ENCODE assay signal across 8 mouse cellular contexts in genomic region chr6:97179367-97179828, GRCm38 (mm10). TPM values are rescaled to one million over a fixed set of nuclear protein-coding genes. Genes with fewer than 3 reads are reported as not detected.
DNase-seq lines count a peak whose midpoint lies in the region; ATAC-seq and TF ChIP-seq lines count a peak whose summit lies in the region.

No protein-coding gene starts in this region.

- no peaks in the 10 kb centered on the region for H3K27me3 ChIP-seq in heart, embryonic 15.5 days
- no peaks in the 10 kb centered on the region for H3K27me3 ChIP-seq in forebrain, embryonic 12.5 days
- H3K27me3 ChIP-seq in limb, embryonic 15.5 days, result no peaks in the 10 kb centered on the region

- ATAC-seq in heart, embryonic 15.5 days (replicated peaks; ENCODE audit: insufficient number of reproducible peaks, insufficient read depth, low FRiP score, low read depth), result peak; percentile 40
- ATAC-seq in forebrain, embryonic 12.5 days (ENCODE audit: low FRiP score), result no peak; the same call in 1 of the 2 replicates
- peak; percentile 66 for ATAC-seq in limb, embryonic 15.5 days (ENCODE audit: insufficient number of reproducible peaks, low FRiP score, low TSS enrichment, low read depth)

- no peaks in the 10 kb centered on the region for H3K9me3 ChIP-seq in heart, embryonic 15.5 days (replicated peaks)
- H3K9me3 ChIP-seq in forebrain, embryonic 12.5 days, result no peaks in the 10 kb centered on the region
- no peaks in the 10 kb centered on the region for H3K9me3 ChIP-seq in limb, embryonic 15.5 days

- no peak for DNase-seq in heart, adult 8-10 months (ENCODE audit: low spot score)
- DNase-seq in MEL-GATA-1-ER (ENCODE audit: extremely low read depth, low read depth), result peak; percentile 65
- DNase-seq in thymus, postnatal 25 days, result no peak
- no peak for DNase-seq in gastrocnemius, adult 18-20 months (ENCODE audit: low spot score)

- peak overlapping the region; percentile 96 for H3K27ac ChIP-seq in heart, embryonic 15.5 days
- peak overlapping the region; percentile 92 for H3K27ac ChIP-seq in forebrain, embryonic 12.5 days
- peak overlapping the region; percentile 93 for H3K27ac ChIP-seq in limb, embryonic 15.5 days
- peak overlapping the region; percentile 83 for H3K27ac ChIP-seq in olfactory bulb, adult 2 months (ENCODE audit: insufficient read depth, low read depth, low read length)

- TF ChIP-seq CTCF in olfactory bulb, adult 2 months (IDR thresholded peaks at IDR 0.05; ENCODE audit: insufficient read depth, low read depth, low read length), result no peak

- H3K4me1 ChIP-seq in heart, embryonic 15.5 days (replicated peaks), result peaks cover 26% of the 10 kb centered on the region
- H3K4me1 ChIP-seq in forebrain, embryonic 12.5 days, result peaks cover 16% of the 10 kb centered on the region
- peaks cover 15% of the 10 kb centered on the region for H3K4me1 ChIP-seq in limb, embryonic 15.5 days
- peaks cover 4% of the 10 kb centered on the region; the same call in 1 of the 2 replicates for H3K4me1 ChIP-seq in olfactory bulb, adult 2 months (ENCODE audit: control insufficient read depth, insufficient read depth, low read length)

- peak overlapping the region; percentile 98 for H3K4me3 ChIP-seq in heart, embryonic 15.5 days
- peak overlapping the region; percentile 78 for H3K4me3 ChIP-seq in forebrain, embryonic 12.5 days (replicated peaks)
- peak overlapping the region; percentile 92 for H3K4me3 ChIP-seq in limb, embryonic 15.5 days
- peak overlapping the region; percentile 79 for H3K4me3 ChIP-seq in olfactory bulb, adult 2 months (ENCODE audit: insufficient read depth, low read depth, low read length)

- no peak for TF ChIP-seq POLR2A in olfactory bulb, adult 2 months (IDR thresholded peaks at IDR 0.05; ENCODE audit: insufficient read depth, low read depth, low read length)

- 4% methylated on average over 11 of the region's 11 CpGs for WGBS in heart, embryonic 15.5 days
- 13% methylated on average over 11 of the region's 11 CpGs for WGBS in forebrain, embryonic 12.5 days
- 5% methylated on average over 11 of the region's 11 CpGs for WGBS in limb, embryonic 15.5 days
- 4% methylated on average over 11 of the region's 11 CpGs for WGBS in olfactory bulb, adult 2 months

- H3K36me3 ChIP-seq in heart, embryonic 15.5 days, result peaks cover 20% of the 10 kb centered on the region
- peaks cover 15% of the 10 kb centered on the region for H3K36me3 ChIP-seq in forebrain, embryonic 12.5 days (replicated peaks)
- H3K36me3 ChIP-seq in limb, embryonic 15.5 days, result peaks cover 17% of the 10 kb centered on the region; the same call in 1 of the 2 replicates

- peak overlapping the region; percentile 78 for H3K4me2 ChIP-seq in heart, embryonic 15.5 days
- H3K4me2 ChIP-seq in forebrain, embryonic 12.5 days, result peak overlapping the region; percentile 57
- peak overlapping the region; percentile 59 for H3K4me2 ChIP-seq in limb, embryonic 15.5 days

- peak overlapping the region; percentile 98 for H3K9ac ChIP-seq in heart, embryonic 15.5 days
- peak overlapping the region; percentile 84 for H3K9ac ChIP-seq in forebrain, embryonic 12.5 days
- peak overlapping the region; percentile 89 for H3K9ac ChIP-seq in limb, embryonic 15.5 days

RNA-seq across cellular contexts. Expression of gene Tmf1, which starts 0.5 kb away (rescaled TPM):
- polyA plus RNA-seq in heart, embryonic 15.5 days (2015; fragmentation: Nextera tagmentation; extraction: Ambion mirVana), result 21.3 and 24.8 TPM in 2 replicates
- 10 to 100 TPM; 36.6 to 42.0 (median 41.6) TPM for total RNA-seq in heart, adult 8-10 months (2022)
- 30.5 and 33.5 TPM in 2 replicates for polyA plus RNA-seq in forebrain, embryonic 12.5 days (2016; fragmentation: Nextera tagmentation; extraction: Ambion mirVana)
- polyA plus RNA-seq in limb, embryonic 15.5 days (2015; fragmentation: Nextera tagmentation; extraction: Ambion mirVana), result 38.5 and 40.3 TPM in 2 replicates
- polyA plus RNA-seq in olfactory bulb, adult 2 months (2012; ENCODE audit: insufficient read depth, insufficient read length, low replicate concordance, missing spikeins), result not detected in 2 replicates
- total RNA-seq in gastrocnemius, adult 18-20 months (2021), result 10 to 100 TPM; 54.6 to 55.4 TPM

RNA-seq across cellular contexts. Expression of gene Uba3, which starts 26.0 kb away (rescaled TPM):
- 64.0 and 66.2 TPM in 2 replicates for polyA plus RNA-seq in heart, embryonic 15.5 days (2015; fragmentation: Nextera tagmentation; extraction: Ambion mirVana)
- 10 to 100 TPM; 50.7 to 59.2 (median 54.2) TPM for total RNA-seq in heart, adult 8-10 months (2022)
- 94.7 and 95.1 TPM in 2 replicates for polyA plus RNA-seq in forebrain, embryonic 12.5 days (2016; fragmentation: Nextera tagmentation; extraction: Ambion mirVana)
- polyA plus RNA-seq in limb, embryonic 15.5 days (2015; fragmentation: Nextera tagmentation; extraction: Ambion mirVana), result 77.0 and 81.4 TPM in 2 replicates
- not detected in 2 replicates for polyA plus RNA-seq in olfactory bulb, adult 2 months (2012; ENCODE audit: insufficient read depth, insufficient read length, low replicate concordance, missing spikeins)
- 10 to 100 TPM; 30.3 to 39.0 TPM for total RNA-seq in gastrocnemius, adult 18-20 months (2021)

RNA-seq across cellular contexts. Expression of gene Eogt, which starts 30.4 kb away (rescaled TPM):
- 13.2 and 14.4 TPM in 2 replicates for polyA plus RNA-seq in heart, embryonic 15.5 days (2015; fragmentation: Nextera tagmentation; extraction: Ambion mirVana)
- 10 to 100 TPM; 11.2 to 13.1 (median 12.1) TPM for total RNA-seq in heart, adult 8-10 months (2022)
- 8.0 and 8.1 TPM in 2 replicates for polyA plus RNA-seq in forebrain, embryonic 12.5 days (2016; fragmentation: Nextera tagmentation; extraction: Ambion mirVana)
- 14.9 TPM in 2 replicates for polyA plus RNA-seq in limb, embryonic 15.5 days (2015; fragmentation: Nextera tagmentation; extraction: Ambion mirVana)
- not detected in 2 replicates for polyA plus RNA-seq in olfactory bulb, adult 2 months (2012; ENCODE audit: insufficient read depth, insufficient read length, low replicate concordance, missing spikeins)
- total RNA-seq in gastrocnemius, adult 18-20 months (2021), result 1 to 10 TPM; 4.4 to 9.2 TPM

RNA-seq across cellular contexts. Expression of gene Arl6ip5, which starts 31.1 kb away (rescaled TPM):
- polyA plus RNA-seq in heart, embryonic 15.5 days (2015; fragmentation: Nextera tagmentation; extraction: Ambion mirVana), result 96.8 and 100 TPM in 2 replicates
- total RNA-seq in heart, adult 8-10 months (2022), result 100 to 1,000 TPM; 135 to 148 (median 144) TPM
- polyA plus RNA-seq in forebrain, embryonic 12.5 days (2016; fragmentation: Nextera tagmentation; extraction: Ambion mirVana), result 61.4 and 65.3 TPM in 2 replicates
- 85.2 and 108 TPM in 2 replicates for polyA plus RNA-seq in limb, embryonic 15.5 days (2015; fragmentation: Nextera tagmentation; extraction: Ambion mirVana)
- polyA plus RNA-seq in olfactory bulb, adult 2 months (2012; ENCODE audit: insufficient read depth, insufficient read length, low replicate concordance, missing spikeins), result not detected in 2 replicates
- total RNA-seq in gastrocnemius, adult 18-20 months (2021), result 100 to 1,000 TPM; 130 to 155 TPM
